Mouse (Mus musculus) thymus, postnatal 25 days (tissue): ENCODE measurements around the gene Abtb1.
A peak's percentile ranks its signal among the peaks of the same experiment; 100 is the strongest.

Source experiments
- DNase-seq: peaks from one replicate; pipeline ENCODE4 v3.0.0; 2022

Abtb1 gene

GRCm38 (mm10) chr6:88850034-88850433 is 8.2 kb upstream of the Abtb1 start:
- DNase-seq = no peak

GRCm38 (mm10) chr6:88849270-88849669 is 7.5 kb upstream of the Abtb1 start:
- DNase-seq = peak; percentile 50

- DNase-seq = no peak
These were observed 5.8 kb upstream of the Abtb1 start for GRCm38 (mm10) chr6:88847571-88847970.

- no peak for DNase-seq
These were observed 3.2 kb upstream of the Abtb1 start for GRCm38 (mm10) chr6:88844901-88845565.

- no peak for DNase-seq
These were observed 2.3 kb upstream of the Abtb1 start for GRCm38 (mm10) chr6:88843781-88844725.

GRCm38 (mm10) chr6:88843241-88843640 is 1.5 kb upstream of the Abtb1 start:
- DNase-seq = no peak

GRCm38 (mm10) chr6:88842731-88843151 is 957 bp upstream of the Abtb1 start:
- DNase-seq = peak; percentile 38

GRCm38 (mm10) chr6:88841514-88841780 is 337 bp downstream of the Abtb1 start:
- DNase-seq = no peak

GRCm38 (mm10) chr6:88840791-88841513 is 832 bp downstream of the Abtb1 start:
- no peak for DNase-seq

- no peak for DNase-seq
These were observed 1.6 kb downstream of the Abtb1 start for GRCm38 (mm10) chr6:88840211-88840610.

- no peak for DNase-seq
These were observed 2.4 kb downstream of the Abtb1 start for GRCm38 (mm10) chr6:88839135-88839970.

GRCm38 (mm10) chr6:88838613-88839012 is 3.2 kb downstream of the Abtb1 start:
- DNase-seq = no peak

- no peak for DNase-seq
These were observed 3.8 kb downstream of the Abtb1 start for GRCm38 (mm10) chr6:88837999-88838398.

- DNase-seq = no peak
These were observed 5.5 kb downstream of the Abtb1 start for GRCm38 (mm10) chr6:88836178-88836819.

GRCm38 (mm10) chr6:88835047-88835446 is 6.7 kb downstream of the Abtb1 start:
- DNase-seq = peak; percentile 31

GRCm38 (mm10) chr6:88833340-88834140 is 8.2 kb downstream of the Abtb1 start:
- no peak for DNase-seq

GRCm38 (mm10) chr6:88832663-88833062 is 9.1 kb downstream of the Abtb1 start:
- no peak for DNase-seq

- DNase-seq = peak; percentile 55
These were observed 10.3 kb downstream of the Abtb1 start for GRCm38 (mm10) chr6:88831456-88831855.

- no peak for DNase-seq
These were observed 11.6 kb downstream of the Abtb1 start for GRCm38 (mm10) chr6:88830112-88830702.

- DNase-seq = no peak
These were observed 12.2 kb downstream of the Abtb1 start for GRCm38 (mm10) chr6:88829579-88829978.
